Mouse (Mus musculus) limb, embryonic 14.5 days (tissue): ENCODE measurements around the gene Tlx2. TPM values are rescaled to one million over a fixed set of nuclear protein-coding genes. Genes with fewer than 3 reads are reported as not detected.

Source experiments
- ATAC-seq: fragments of 200-750 bp; cut with Nextera tagmentation; 2 replicates; pipeline ENCODE4 v1.8.0; 2017; ENCODE audit warnings: low read depth, moderate number of reproducible peaks, moderate TSS enrichment; ENCODE audit not compliant: low FRiP score
- DNase-seq: peaks from one replicate; pipeline ENCODE4 v3.0.0-alpha.2; 2015; ENCODE audit warnings: low spot score
- H3K27ac ChIP-seq: fragments of 300-500 bp; sonication (generic); replicated peaks from 2 replicates; pipeline ENCODE4 v1.5.1; 2014; ENCODE audit warnings: low read depth, mild to moderate bottlenecking, low read length, moderate library complexity, mixed read lengths
- H3K27me3 ChIP-seq: fragments of 300-500 bp; sonication (generic); 2 replicates; pipeline ENCODE4 v1.6.1; 2014; ENCODE audit warnings: low read length, mixed read lengths; ENCODE audit not compliant: control insufficient read depth, insufficient read depth
- H3K36me3 ChIP-seq: fragments of 300-500 bp; sonication (generic); 2 replicates; pipeline ENCODE4 v1.6.1; 2014; ENCODE audit warnings: mild to moderate bottlenecking, low read length, moderate library complexity, mixed read lengths; ENCODE audit not compliant: control insufficient read depth, insufficient read depth
- H3K4me1 ChIP-seq: fragments of 300-500 bp; sonication (generic); 2 replicates; pipeline ENCODE4 v1.6.1; 2014; ENCODE audit warnings: antibody characterized with exemption, low read length, mixed read lengths; ENCODE audit not compliant: control insufficient read depth, insufficient read depth
- H3K4me2 ChIP-seq: fragments of 300-500 bp; sonication (generic); replicated peaks from 2 replicates; pipeline ENCODE4 v1.6.1; 2014; ENCODE audit warnings: low read depth, mild to moderate bottlenecking, low read length, moderate library complexity; ENCODE audit not compliant: severe bottlenecking
- H3K4me3 ChIP-seq: fragments of 300-500 bp; sonication (generic); replicated peaks from 2 replicates; pipeline ENCODE4 v1.5.1; 2014; ENCODE audit warnings: low read length
- H3K9ac ChIP-seq: fragments of 300-500 bp; sonication (generic); 2 replicates; pipeline ENCODE4 v1.6.1; 2014; ENCODE audit warnings: mild to moderate bottlenecking, low read depth, low read length, moderate library complexity; ENCODE audit not compliant: severe bottlenecking
- H3K9me3 ChIP-seq: fragments of 300-500 bp; sonication (generic); 2 replicates; pipeline ENCODE4 v1.6.1; 2016; ENCODE audit warnings: low read length; ENCODE audit not compliant: control insufficient read depth
- POLR2A ChIP-seq: fragments of 200-500 bp; IDR thresholded peaks from 2 replicates; pipeline ENCODE4 v1.8.0; 2012; ENCODE audit warnings: inconsistent platforms, mild to moderate bottlenecking, moderate library complexity, borderline replicate concordance; ENCODE audit not compliant: insufficient read depth, insufficient read length; ENCODE audit errors: extremely low read depth
- WGBS: fragments of 180-500 bp; shearing (Covaris S2); extraction: QIAGEN DNeasy Blood & Tissue Kit; methylation state at CpG from one replicate; pipeline ENCODE4 v1.1.7; 2014; 5-methylcytosine and 5-hydroxymethylcytosine counted together
- polyA plus RNA-seq, 2 experiments: library from polyadenylated mRNA; depleted of rRNA in 1 of 2; stranded (reverse) in 1 of 2; unstranded in 1 of 2; fragments of >200 nt; fragmentation: Nextera tagmentation in 1 of 2; extraction: Ambion mirVana in 1 of 2; gene quantifications; 2 replicates each; pipeline versions ENCODE4 v1.2.1 to v1.2.3; 2012 to 2014

The Tlx2 gene
- polyA plus RNA-seq, 2 experiments, result 0.08 TPM; not detected in 1

- no peak for ATAC-seq
- Histone ChIP-seq H3K4me3 (no peak overlapping the region), H3K27ac (no peak overlapping the region), H3K4me2 (no peak overlapping the region), H3K36me3 (peaks cover 4% of the 10 kb centered on the region; the same call in 1 of the 2 replicates), H3K4me1 (peaks cover 8% of the 10 kb centered on the region), H3K9me3 (no peaks in the 10 kb centered on the region), H3K9ac (no peak overlapping the region), H3K27me3 (no peaks in the 10 kb centered on the region)
- no peak for TF ChIP-seq POLR2A
- WGBS, result 76% methylated on average over 5 of the region's 5 CpGs
- no peak for DNase-seq
These were observed 29.5 kb downstream of the Tlx2 start for GRCm38 (mm10) chr6:83040601-83041000.

DNA sequence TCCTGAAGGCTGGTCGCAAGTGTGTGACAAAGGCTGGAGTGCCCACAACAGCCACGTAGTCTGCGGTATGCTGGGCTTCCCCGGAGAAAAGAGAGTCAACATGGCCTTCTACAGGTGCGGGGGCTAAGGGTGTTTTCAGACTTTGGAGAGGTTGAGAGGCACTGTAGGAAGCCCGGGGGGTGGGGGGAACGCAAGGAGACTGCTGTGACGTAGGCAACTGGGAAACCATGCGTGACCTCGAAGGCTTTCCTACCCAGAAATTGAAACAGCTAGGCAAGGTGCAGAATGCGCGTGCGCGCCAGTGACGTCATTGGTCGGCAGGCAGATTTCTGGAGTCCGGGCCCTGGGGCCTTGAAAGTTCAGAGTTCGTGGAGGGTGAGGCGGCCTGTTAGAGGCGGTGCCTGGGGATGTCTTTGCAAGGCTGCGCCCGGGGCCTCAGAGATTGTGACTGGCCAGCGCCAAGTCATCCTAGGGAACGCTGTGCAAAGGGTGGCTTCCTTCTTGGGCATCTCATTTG, 31.5 kb downstream of the Tlx2 start:
- H3K9me3 ChIP-seq, result no peaks in the 10 kb centered on the region
- ATAC-seq (peak; percentile 50), DNase-seq (peak; percentile 54)
- no peak for TF ChIP-seq POLR2A
- peaks cover 19% of the 10 kb centered on the region for H3K4me1 ChIP-seq
- H3K4me3 ChIP-seq, result 0 out of 2 replicates have a peak overlapping the region, but pooled peaks have one; percentile 6
- peak overlapping the region; percentile 35 for H3K4me2 ChIP-seq
- no peak overlapping the region for H3K27ac ChIP-seq
- 10% methylated on average over 24 of the region's 24 CpGs for WGBS
- no peaks in the 10 kb centered on the region for H3K27me3 ChIP-seq
- H3K36me3 ChIP-seq, result peaks cover 4% of the 10 kb centered on the region; the same call in 1 of the 2 replicates
- H3K9ac ChIP-seq, result 0 out of 2 replicates have a peak overlapping the region, but pooled peaks have one; percentile 25

- Histone ChIP-seq H3K4me2 (no peak overlapping the region), H3K36me3 (peaks cover 4% of the 10 kb centered on the region; the same call in 1 of the 2 replicates), H3K9me3 (no peaks in the 10 kb centered on the region), H3K4me1 (peaks cover 24% of the 10 kb centered on the region), H3K4me3 (no peak overlapping the region), H3K27me3 (no peaks in the 10 kb centered on the region), H3K27ac (no peak overlapping the region), H3K9ac (no peak overlapping the region)
- WGBS, result 76% methylated on average over 8 of the region's 8 CpGs
- TF ChIP-seq POLR2A, result no peak
- ATAC-seq (no peak), DNase-seq (no peak)
These were observed 32.9 kb downstream of the Tlx2 start for GRCm38 (mm10) chr6:83037188-83037587.

DNA sequence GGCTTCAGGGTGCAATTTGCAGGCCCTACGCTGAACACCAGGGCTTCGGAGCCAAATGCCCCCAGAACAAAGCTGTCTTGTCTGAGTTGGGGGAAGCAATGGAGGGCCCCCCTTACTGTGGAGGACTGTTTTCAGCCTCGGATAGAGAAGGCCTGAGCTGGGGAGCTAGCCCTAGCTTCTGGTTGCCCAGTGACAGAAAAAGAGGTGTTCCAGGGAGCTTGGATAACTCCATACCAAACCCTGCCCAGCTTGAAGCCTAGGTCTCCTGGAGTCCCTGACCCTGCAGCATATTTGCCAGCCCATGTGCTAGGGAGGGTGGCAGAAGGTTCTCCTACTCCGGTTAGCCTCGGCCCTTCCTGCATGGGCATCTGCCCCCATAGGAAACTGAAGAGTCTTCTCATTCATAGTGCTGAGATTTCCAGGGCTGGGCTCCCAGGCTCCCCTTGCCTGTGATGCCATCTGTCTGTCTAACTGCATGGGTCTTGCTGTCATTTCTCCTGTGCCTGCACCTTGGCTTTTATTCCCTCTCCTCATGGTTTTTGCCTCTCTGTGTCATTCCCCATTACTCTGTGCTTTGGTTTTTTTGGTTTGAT, 35.5 kb downstream of the Tlx2 start:
- peak overlapping the region; percentile 91; the same call in 1 of the 2 replicates for H3K27ac ChIP-seq
- H3K4me3 ChIP-seq, result peak overlapping the region; percentile 64
- H3K36me3 ChIP-seq, result peaks cover 3% of the 10 kb centered on the region
- TF ChIP-seq POLR2A, result no peak
- no peak for DNase-seq
- H3K9me3 ChIP-seq, result no peaks in the 10 kb centered on the region
- H3K9ac ChIP-seq, result peak overlapping the region; percentile 55
- peaks cover 24% of the 10 kb centered on the region for H3K4me1 ChIP-seq
- ATAC-seq, result no peak
- H3K4me2 ChIP-seq, result peak overlapping the region; percentile 80
- peaks cover 7% of the 10 kb centered on the region; the same call in 1 of the 2 replicates for H3K27me3 ChIP-seq
- 21% methylated on average over 5 of the region's 5 CpGs for WGBS

DNA sequence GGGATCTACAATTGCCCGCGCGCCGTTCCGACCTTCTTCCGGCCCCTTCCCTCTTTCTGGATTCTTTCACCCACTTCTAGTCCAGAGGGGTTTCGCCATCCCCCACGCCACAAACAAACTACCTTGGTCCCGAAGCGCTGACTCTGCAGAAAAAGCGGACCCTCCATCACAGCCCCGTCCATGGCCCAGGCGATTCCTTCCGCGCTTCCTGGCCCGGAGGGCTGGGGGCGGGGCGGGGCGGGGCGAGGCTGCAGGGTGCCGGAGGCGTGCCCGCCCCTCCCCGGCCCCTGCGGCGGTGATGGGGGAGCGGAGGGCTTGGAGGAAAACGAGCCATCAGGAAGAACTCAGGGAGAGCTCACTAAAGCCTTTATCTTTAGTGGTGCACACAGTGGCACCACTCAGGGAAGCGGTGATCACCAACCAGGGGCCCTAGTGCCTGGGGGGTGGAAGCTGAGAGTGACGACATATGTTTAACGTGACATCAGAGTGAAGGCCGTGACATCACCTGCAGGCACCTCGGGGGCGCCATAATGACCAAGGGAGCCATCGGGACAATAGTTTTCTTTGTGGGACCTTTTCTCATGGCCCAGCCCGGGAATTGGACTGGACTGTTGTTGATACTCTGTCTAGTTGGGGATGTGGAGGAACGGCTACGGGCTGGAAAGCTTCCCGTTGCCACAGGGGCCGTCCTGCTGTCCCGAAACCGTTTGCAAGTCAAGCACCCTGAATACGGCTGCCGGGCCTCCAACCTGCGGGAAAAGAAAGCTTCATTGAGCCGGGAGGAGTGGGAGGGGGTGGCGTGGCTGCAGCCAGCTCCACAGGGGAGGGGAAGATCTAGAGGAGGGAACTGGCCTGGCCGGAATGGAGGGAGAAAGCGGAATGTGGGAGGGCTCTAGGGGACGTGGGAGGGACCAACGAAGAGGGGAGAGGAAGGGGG, 36.6 kb downstream of the Tlx2 start, which contains the start of the genes Dok1 and Loxl3:
Gene Dok1, minus strand, starts transcription at position 223 of the 937 bp plus-strand sequence.
Gene Loxl3, plus strand, starts transcription at position 925 of the 937 bp plus-strand sequence.
- H3K36me3 ChIP-seq, result peaks cover 3% of the 10 kb centered on the region
- H3K27me3 ChIP-seq, result peaks cover 7% of the 10 kb centered on the region; the same call in 1 of the 2 replicates
- peak within 1 kb of the TSS; percentile 64 for H3K4me3 ChIP-seq
- H3K4me1 ChIP-seq, result peaks cover 21% of the 10 kb centered on the region
- peak; percentile 86 for ATAC-seq
- peak within 1 kb of the TSS; percentile 80 for H3K4me2 ChIP-seq
- peak within 1 kb of the TSS; percentile 91 for H3K27ac ChIP-seq
- WGBS, result under 1% methylated on average over 43 of the region's 51 CpGs
- TF ChIP-seq POLR2A, result 0 out of 2 replicates have a peak, but pooled peaks have one; percentile 10
- H3K9me3 ChIP-seq, result no peaks in the 10 kb centered on the region
- DNase-seq, result peak; percentile 84
- H3K9ac ChIP-seq, result peak within 1 kb of the TSS; percentile 55
